Mouse (Mus musculus): ENCODE results near the gene Lig1.
A peak's percentile ranks its signal among the peaks of the same experiment; 100 is the strongest.
"Not testable (repeated sequence)": the region's sequence is repeated elsewhere in the genome, so short reads cannot be mapped to it uniquely, and the experiment has no call there.

Gene Lig1

DNA sequence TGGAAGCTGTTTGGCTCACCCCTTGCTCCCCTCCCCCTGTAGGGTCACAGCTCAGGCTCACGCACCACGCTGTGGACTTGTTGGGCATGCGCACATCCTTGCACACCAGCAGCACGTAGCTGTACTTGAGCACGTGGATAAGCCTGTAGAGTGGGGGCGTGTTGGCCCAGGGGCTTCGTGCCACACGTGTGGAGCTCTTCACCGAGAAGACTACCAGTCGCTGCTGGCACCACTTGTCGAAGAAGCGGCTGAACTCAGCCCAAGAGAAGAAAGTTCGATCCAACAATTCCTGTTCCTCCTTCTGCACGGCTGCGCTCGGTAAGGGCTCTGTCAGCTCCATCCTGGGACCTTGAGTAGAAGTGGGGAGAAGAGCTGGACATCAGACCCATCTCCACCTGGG is at the start of gene Lig1:
Gene Lig1 (plus strand): TSS at position 203 of the 400 bp plus-strand sequence.
- no peak for DNase-seq (ENCODE audit: low spot score)

- DNase-seq (ENCODE audit: low spot score), result no peak
Measured at GRCm38 (mm10) chr7:13260746-13261700, 16.1 kb upstream of the Lig1 start.

DNA sequence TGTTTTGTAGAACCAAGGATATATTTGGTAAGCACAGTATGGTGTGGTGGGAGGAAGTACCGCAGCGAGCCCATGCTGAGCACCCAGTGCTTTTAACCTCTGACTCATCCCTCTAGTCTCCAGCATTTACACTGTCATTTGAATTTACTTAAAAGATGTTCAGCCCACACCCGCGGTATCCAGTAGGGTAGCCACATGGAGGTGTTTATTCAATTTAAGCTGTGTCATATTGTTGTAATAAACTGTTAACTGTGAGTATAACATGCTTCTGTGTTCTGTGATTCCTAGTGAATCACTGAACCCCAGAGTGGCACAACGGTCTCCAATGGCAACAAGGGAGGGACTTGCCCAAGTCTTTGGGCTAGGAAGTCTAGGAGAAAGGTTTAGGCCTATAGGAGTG is 13.2 kb upstream of the Lig1 start:
- no peak for DNase-seq (ENCODE audit: low spot score)

DNA sequence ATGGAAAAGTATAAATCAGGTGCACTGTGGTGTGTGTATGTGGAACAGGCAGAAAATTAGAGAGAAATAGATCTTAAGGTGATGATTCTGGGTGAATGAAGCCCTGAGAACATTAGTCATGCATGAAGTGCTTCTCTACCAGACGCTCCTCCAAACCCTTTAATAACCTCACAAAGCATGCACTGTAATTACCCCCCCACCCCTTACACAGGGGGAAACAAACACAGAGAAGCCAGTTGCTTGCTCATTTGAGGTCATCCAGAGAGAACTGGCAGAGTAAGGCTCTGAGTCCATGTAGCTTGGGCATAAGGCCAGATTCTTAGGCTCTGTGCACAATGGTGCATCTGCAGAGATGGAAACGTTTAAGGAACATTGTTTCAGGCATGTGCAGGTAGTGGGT is 12.7 kb upstream of the Lig1 start:
- peak; percentile 5 for DNase-seq (ENCODE audit: low spot score)

- DNase-seq (ENCODE audit: low spot score), result no peak
Measured at GRCm38 (mm10) chr7:13268749-13269260, 8.3 kb upstream of the Lig1 start.

DNA sequence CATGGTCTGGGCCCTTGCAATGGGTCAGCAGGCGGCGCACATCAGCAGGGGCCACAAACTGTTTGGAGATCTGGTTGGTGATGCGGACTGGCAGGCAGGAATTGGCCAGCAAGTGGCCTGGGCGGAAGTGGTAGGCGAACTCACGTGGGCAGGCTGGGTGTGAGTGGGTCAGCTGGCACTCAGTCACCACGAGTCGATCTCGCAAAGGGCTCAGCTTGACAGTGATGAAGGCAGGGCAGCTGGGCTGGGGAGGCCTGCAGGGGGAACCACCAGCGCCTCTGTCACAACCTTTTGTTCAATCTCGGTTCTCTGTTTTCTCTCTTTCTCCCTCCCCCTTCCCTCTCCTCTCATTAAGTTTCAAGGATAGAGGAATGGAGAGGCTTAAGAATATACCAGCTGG is 7.7 kb upstream of the Lig1 start:
- DNase-seq (ENCODE audit: low spot score), result no peak

- no peak for DNase-seq (ENCODE audit: low spot score)
Measured at GRCm38 (mm10) chr7:13271704-13272103, 5.4 kb upstream of the Lig1 start.

DNA sequence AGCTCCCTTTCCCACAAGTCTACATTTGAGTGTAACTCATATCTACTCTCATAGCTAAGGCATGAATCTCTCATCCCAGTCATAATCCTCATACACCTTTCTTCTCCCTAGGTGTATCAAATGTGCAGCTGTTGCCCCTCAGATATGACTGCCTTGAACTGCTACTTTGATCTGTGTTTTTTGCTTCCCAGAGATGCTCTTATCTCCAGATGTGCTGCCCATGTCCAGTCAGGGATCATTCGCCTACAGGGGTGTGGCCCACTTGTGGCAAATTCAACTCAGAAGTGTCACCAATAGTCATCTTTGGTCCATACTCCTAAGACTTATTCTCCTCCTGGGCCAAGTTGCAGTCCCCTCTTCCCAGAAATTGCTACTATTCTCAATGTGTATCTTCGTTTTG is 750 bp downstream of the Lig1 start:
- no peak for DNase-seq (ENCODE audit: low spot score)

GRCm38 (mm10) chr7:13278308-13278891 is 1.3 kb downstream of the Lig1 start, which contains the start of gene Zswim9:
Gene Zswim9 (minus strand): TSS chr7:13278721.
- DNase-seq (ENCODE audit: low spot score), result peak; percentile 93

- DNase-seq (ENCODE audit: low spot score), result not testable (repeated sequence)
Measured at GRCm38 (mm10) chr7:13278957-13279356, 1.9 kb downstream of the Lig1 start.

GRCm38 (mm10) chr7:13288621-13289020 is 11.5 kb downstream of the Lig1 start:
- DNase-seq (ENCODE audit: low spot score), result peak; percentile 72

- DNase-seq (ENCODE audit: low spot score), result no peak
Measured at GRCm38 (mm10) chr7:13290041-13290675, 13.1 kb downstream of the Lig1 start.

DNA sequence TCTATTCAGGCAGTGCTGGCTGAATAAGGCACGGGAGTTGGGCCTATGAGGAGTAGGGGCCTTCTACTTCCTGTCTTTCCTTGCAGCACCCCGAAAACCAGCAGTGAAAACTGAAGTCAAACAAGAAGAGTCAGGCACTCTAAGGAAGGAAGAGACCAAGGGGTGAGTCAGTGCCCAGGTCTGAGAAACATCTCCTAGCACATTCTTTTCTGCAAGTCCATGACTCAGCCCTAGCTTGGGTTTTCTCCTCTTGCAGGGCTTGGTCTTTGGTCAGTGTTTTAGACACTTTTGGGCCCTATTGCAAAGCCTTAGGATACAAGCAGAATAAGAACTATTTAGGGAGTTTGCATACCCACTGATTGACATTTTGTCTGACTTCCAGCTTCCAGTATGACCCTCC is 14.3 kb downstream of the Lig1 start:
- no peak for DNase-seq (ENCODE audit: low spot score)

- DNase-seq (ENCODE audit: low spot score), result no peak
Measured at GRCm38 (mm10) chr7:13293878-13294855, 17.1 kb downstream of the Lig1 start.

- DNase-seq (ENCODE audit: low spot score), result no peak
Measured at GRCm38 (mm10) chr7:13295256-13295655, 18.2 kb downstream of the Lig1 start.

GRCm38 (mm10) chr7:13297636-13298035 is 20.6 kb downstream of the Lig1 start:
- no peak for DNase-seq (ENCODE audit: low spot score)

GRCm38 (mm10) chr7:13298821-13299220 is 21.7 kb downstream of the Lig1 start:
- no peak for DNase-seq (ENCODE audit: low spot score)

GRCm38 (mm10) chr7:13301643-13302042 is 24.6 kb downstream of the Lig1 start:
- DNase-seq (ENCODE audit: low spot score), result no peak

GRCm38 (mm10) chr7:13302780-13303179 is 25.7 kb downstream of the Lig1 start:
- DNase-seq (ENCODE audit: low spot score), result no peak

GRCm38 (mm10) chr7:13303372-13303771 is 26.3 kb downstream of the Lig1 start:
- DNase-seq (ENCODE audit: low spot score), result no peak

- no peak for DNase-seq (ENCODE audit: low spot score)
Measured at GRCm38 (mm10) chr7:13309407-13309806, 32.3 kb downstream of the Lig1 start.

All from retina, embryonic 14.5 days (tissue).